Mouse (Mus musculus): ENCODE measurements around the gene Add3.

Add3 gene

DNA sequence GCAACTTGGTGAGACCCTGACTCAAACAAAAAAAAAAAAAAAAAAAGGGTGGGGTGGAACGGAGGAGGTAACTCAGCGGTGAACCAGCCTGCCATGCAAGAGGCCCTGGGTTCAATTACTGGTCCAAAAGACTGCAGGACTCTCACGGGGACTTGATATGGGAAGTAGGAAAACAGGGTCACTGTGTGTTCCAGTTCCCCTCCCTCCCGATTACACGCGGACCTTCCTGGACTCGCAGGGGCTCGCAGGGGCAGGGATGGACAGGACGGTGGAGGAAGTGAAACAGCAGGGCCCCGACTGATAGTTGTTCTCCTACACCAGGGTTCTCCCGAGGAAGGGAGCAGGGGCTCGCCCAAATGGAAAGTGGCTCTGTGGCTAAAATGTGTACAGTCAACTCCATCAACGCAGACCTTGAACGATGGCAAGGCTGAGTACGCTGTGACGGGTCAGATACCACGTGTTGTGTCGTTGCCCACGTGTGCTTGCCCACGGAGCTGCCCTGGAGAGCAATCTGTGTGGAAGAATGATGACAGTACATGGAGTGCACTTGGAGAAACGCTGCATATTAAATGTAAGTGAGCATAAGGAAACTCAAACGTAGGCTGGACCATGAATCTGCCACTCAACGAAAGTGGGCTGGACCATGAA is 133.7 kb downstream of the Add3 start:
- DNase-seq (ENCODE audit: low read depth) = no peak

DNA sequence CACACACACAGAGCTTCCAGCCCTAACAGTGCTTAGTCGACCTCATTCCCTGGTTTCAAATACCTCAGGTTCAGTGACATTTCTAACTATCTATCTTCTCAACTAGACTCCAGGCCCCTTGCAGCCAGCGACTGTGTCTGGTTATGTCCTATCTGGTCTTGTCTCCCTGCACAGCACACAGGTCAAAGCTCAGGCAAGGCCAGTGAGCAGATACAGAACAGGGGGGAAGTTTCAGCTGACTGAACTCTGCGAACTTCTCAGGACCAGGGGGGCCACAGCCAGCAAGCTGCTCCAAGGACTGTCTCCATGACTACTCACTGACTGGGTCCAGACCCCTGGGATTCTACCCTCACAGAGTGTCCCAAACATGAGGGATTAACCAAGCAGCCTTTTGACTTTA is 135.0 kb downstream of the Add3 start:
- DNase-seq (ENCODE audit: low read depth) = no peak

DNA sequence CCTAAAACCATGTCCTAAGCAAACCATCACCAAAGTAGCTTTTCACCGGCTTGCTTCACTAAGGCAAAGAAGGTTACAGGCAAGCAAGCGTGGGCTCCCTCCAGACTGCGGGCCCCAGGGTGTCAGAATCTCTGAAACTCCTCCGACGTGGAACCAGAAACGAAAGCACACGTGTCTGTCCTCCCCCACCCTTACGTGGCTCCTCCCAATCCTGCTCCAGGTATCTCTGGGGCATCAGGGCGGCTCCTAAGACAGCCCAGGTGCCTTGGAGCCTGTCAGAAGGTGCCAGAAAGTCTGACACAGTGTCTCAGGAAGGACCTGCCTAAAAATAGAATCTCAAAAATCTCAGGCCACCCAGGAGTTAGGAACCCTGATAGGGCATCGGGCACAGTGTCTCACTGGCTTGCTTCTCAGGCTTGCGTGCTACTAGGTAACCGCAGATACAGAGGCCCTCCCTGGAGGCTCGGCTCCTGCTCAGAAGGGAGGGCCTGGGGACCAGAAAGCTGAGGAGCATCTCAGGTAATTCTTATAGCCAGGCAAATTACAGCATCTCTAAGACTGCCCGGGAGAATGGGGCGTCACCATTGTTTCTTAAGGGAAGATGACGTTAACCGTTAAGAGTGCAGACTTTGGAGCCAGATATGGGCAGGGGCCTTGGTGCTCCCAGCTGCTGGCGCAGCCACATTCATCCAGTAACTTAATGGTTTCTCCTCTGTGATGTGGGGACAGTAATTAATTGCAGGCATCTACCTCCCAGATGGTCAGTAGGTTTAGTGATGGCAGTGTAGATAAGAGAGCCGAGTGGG is 136.9 kb downstream of the Add3 start:
- no peak for DNase-seq (ENCODE audit: low read depth)

DNA sequence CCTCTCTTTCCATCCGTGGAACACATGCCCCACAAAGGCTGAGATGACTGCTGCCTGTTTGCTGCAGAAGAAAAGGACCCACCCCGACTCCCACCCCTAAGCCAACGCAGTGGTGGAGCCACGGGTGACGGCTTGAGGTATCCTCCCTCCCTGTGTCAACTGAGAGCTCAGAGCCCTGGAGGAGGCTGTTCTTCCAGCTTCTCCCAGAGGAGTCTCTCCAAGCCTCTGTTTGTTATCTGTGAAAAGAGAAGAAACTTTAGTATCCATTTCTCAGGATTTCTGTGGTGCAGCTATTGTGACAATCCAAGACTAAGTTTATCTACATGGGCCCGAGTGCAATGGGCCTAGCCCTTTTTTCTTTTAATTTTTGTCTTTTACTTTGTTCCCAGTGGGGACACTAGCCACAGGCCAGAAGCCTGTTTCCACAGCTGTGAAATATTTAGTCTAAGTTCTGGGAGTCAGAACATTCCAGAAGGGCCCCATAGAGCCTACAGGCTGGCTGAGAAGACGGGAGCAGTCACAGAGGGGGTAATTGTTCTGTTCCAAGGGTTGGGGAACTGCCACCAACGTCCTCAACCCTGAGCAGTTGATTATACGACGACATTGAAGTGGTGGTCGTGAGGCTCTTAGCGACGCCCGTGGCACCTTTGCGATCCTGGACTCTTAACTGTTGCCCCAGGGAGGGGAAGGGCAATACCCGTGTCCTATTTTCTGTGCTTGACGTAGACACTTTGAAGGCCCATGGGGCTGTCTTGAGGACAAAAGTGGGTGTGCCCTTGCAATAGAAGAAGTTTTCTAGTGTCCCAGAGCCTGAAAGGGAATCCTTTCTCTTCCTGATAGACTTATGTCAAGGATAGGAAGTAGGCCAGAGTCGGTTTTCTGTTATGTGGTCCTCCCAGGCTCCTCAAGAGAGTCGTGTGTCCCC is 138.5 kb downstream of the Add3 start:
- DNase-seq (ENCODE audit: low read depth) = no peak

DNA sequence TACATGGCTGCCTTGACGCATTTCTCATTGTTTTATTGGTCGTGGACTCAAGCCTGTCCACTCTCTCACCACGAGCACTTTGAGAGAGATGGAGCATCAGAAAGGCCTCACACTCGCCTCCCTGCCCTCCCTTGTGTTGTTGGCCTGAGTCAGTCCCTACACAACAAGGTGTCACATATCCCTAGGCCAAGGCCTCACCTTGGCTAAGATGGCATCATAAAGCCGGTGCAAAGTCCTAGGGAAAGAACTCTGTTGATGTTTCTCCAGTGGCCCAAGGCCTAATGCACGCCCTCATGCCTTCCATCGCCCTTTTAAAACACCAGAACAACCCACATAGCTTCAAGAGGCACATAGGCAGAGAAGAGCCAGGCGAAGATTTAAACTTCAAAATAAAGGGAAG is 140.0 kb downstream of the Add3 start:
- DNase-seq (ENCODE audit: low read depth) = no peak

DNA sequence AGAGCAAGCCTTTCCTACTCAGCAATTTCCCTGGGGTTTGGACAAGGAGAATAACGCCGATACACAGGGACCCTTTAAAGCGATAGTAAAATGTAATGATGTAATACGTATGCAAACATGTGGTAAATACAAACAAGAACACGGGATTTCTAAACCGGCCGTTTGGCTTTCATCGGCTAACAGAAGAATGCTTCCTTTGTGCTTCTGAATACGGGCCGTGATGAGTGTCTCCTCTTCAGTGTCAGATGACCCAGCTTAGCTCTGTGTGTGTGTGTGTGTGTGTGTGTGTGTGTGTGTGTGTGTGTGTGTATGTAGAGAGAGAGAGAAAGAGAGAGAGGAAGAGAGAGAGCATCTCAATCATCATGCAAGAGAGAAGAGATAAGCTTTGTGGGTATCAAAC is 142.3 kb downstream of the Add3 start:
- no peak for DNase-seq (ENCODE audit: low read depth)

DNA sequence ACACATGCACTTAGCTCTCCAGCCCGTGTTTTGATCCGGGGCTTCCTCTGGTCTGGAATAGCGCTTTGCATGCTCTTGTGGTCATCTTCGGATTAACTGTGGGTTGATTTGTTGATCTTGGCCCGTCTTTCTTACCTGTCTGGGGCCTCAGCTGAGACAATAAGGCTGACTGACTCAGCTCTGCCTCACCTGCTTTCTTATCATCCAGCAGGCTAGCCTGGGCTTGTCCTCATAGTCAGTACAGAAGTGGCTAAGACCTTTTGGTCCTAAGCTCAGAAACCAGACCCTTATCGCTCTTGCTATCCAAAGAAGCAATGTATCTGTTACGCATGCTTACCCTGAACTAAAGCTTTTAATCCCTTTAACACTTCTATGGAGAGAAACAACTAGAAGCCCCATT is 143.5 kb downstream of the Add3 start:
- DNase-seq (ENCODE audit: low read depth) = no peak

DNA sequence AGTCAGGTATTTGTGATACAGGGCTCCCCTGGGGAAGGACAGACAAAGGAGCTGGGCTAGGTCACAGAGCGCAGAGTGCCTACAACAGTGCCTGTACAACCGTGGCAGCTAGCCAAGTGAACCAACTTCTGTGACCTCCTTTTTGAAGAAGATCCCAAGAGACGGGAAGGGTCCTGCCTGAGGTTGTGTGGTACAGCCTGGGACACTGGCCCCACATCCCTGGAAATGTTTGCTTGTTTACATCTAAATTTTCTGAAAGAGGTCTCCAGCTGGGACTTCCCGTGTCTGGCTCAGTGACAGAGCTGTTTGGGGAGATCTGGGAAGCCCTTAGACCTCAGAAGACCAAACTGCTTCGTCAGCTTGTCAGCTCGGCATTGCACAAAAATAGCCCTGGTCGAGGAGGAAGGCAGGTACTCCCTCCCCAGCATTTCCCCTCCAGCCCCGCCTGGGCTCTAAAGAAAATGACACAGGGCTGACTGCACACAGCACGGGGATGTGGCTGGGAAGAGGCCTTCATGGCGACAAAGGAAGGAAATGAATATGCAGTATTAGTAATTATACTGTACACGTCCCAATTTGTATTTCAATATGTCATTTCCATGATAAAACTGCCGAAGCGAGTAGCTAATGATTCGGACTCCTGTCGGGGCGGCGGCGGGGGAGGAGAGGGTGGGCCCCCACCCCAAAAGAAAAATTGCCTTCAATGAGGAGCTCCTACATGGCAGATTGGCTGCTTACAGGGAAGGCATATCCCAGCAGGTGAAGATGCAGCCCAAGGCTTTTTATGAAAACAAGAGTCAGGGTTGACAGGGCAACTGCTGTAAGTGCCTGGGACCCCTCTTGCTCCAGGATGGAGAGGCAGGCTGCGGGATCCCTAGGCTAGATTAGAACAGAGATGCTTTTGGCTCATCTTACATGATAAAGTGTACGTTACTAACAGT is 144.3 kb downstream of the Add3 start:
- no peak for DNase-seq (ENCODE audit: low read depth)

DNA sequence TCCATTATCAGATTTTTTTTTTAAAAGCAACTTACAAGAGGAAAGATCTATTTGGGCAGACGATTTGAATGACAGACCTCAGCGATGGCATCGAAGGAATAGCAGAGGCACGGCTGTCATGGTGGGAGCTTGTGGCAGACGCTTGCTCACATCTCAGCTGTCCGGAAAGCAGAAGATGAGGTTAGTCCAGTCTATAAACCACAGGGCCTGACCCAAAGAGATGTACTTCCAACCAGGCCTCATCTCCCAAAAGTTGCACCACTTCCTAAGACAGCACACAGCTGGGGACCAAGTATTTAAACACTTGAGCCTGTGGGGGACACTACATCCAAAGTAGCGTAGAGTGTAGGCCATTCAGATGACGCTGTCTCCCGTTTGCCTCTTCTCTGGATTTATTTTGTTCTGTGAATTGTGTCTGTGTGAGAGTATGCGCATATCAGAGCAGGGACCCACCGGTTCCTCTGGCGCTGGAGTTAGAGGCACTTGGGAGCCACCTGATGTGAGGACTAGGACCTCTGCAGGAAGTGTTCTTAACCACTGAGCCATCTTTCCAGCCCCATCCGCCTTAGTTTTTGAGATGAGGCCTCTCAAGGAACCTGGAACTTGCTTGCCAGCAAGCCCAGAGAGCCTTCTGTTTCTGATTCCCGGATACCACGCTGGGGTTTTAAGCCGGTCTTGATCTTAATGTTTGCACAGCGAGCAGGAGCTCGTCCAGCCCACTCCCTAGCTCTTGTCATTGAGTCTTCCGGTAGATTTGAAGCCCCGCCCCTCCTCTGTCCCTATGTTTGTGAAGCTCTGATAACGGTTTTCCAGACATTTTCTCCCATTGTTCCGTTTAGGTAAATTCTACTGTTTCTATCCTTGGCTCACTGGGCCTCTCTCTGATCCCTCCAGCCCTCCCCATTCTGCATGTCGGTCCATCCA is 156.3 kb downstream of the Add3 start:
- DNase-seq (ENCODE audit: low read depth) = no peak

Data from NIH3T3 (cell line).